Mouse (Mus musculus) cerebellum, adult 2 months (tissue): ENCODE data around the gene Gm17555. TPM values are rescaled to one million over a fixed set of nuclear protein-coding genes. Genes with fewer than 3 reads are reported as not detected.
A peak's percentile ranks its signal among the peaks of the same experiment; 100 is the strongest.

Source experiments
- DNase-seq, 2 experiments: peaks; one replicate each; pipeline ENCODE4 v3.0.0; 2021
- H3K27ac ChIP-seq: fragments of 200-500 bp; 2 replicates; pipeline ENCODE4 v1.5.1; 2012; ENCODE audit warnings: low read length, control low read depth, inconsistent platforms; ENCODE audit not compliant: insufficient read depth
- H3K27me3 ChIP-seq: fragments of 200-500 bp; 2 replicates; pipeline ENCODE4 v1.6.1; 2012; ENCODE audit warnings: inconsistent platforms, mild to moderate bottlenecking, low read length, moderate library complexity; ENCODE audit not compliant: control insufficient read depth, insufficient read depth
- H3K4me1 ChIP-seq: fragments of 200-500 bp; 2 replicates; pipeline ENCODE4 v1.6.1; 2011; ENCODE audit warnings: low read length; ENCODE audit not compliant: control insufficient read depth, insufficient read depth
- H3K4me3 ChIP-seq: fragments of 200-500 bp; replicated peaks from 2 replicates; pipeline ENCODE3; 2011; ENCODE audit warnings: mild to moderate bottlenecking, low read depth, low read length, control low read depth; ENCODE audit not compliant: insufficient read depth
- CTCF ChIP-seq: fragments of 200-500 bp; IDR thresholded peaks from 2 replicates; pipeline ENCODE4 v1.5.1; 2011; ENCODE audit warnings: low read depth, mild to moderate bottlenecking, control low read depth, low read length, moderate library complexity, borderline replicate concordance; ENCODE audit not compliant: insufficient read depth
- POLR2A ChIP-seq: fragments of 200-500 bp; IDR thresholded peaks from 2 replicates; pipeline ENCODE4 v1.6.1; 2011; ENCODE audit warnings: low read length, control low read depth, borderline replicate concordance; ENCODE audit not compliant: insufficient read depth
- WGBS: fragments of 180-500 bp; shearing (Covaris S2); methylation state at CpG from one replicate; pipeline ENCODE4 v1.1.7; 2018; 5-methylcytosine and 5-hydroxymethylcytosine counted together
- polyA plus RNA-seq: library from polyadenylated mRNA; depleted of rRNA; stranded (reverse); fragments of >200 nt; gene quantifications from 2 replicates; pipeline ENCODE4 v1.2.3, GENCODE M21; 2012

Gm17555 gene
- polyA plus RNA-seq, 1 experiment, result not detected

DNA sequence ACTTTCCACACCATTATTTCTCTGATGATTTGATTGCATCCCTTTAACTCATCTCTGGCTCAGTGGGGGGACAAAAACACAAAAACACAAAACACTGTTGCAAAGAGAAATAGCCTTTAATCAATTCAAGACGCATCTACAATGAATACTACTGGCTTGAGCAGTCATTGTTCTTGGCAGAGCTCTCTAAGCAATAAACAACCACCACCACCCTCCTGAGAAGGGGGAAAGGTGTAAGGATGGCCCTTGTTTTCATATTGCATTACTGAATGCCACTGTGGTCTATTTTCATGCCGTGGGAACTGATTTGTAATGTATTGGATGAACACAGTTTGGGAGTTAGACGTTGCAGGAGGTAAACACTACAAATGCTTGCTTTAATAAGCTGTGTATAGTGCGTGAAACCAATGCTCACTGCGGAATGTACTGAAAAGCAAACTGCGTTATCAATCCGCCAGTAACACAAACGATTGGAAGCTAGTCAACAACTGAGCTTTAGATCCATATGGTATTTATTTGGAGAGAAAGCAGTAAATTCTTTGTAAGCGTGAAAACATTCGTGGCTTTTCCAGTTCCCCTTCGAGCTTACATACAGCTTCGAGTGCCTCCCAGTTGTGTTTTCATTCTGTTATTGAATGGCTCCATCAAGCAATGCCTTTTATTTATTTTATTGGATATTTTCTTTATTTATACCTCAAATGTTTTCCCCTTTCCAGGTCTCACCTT is 19.1 kb upstream of the Gm17555 start:
- no peak for DNase-seq
- H3K4me3 ChIP-seq, result no peak overlapping the region
- H3K4me1 ChIP-seq, result no peaks in the 10 kb centered on the region
- TF ChIP-seq CTCF (no peak), POLR2A (no peak)
- H3K27me3 ChIP-seq, result no peaks in the 10 kb centered on the region
- 78% methylated on average over 12 of the region's 12 CpGs for WGBS
- no peak overlapping the region for H3K27ac ChIP-seq

DNA sequence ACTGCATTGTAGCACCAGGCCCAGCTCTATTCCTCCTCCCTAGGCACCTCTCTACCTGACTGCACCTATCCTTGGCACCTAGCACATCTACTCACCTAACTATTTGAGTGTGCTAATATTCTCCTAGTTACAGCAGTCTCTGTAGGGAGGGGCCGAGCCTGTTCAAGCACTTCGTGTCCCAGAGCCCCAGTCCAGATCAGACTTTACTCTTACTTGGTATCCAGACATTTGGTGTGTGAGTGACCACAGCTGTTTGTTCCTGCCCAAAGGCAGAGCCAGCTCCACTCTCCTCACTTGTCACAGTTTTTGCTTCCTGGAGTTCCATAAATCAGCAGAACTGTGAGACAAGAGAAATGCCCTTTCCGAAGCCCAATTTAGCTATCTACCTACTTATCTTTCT is 15.9 kb upstream of the Gm17555 start:
- TF ChIP-seq CTCF, result no peak
- no peak for TF ChIP-seq POLR2A
- DNase-seq, result no peak

DNA sequence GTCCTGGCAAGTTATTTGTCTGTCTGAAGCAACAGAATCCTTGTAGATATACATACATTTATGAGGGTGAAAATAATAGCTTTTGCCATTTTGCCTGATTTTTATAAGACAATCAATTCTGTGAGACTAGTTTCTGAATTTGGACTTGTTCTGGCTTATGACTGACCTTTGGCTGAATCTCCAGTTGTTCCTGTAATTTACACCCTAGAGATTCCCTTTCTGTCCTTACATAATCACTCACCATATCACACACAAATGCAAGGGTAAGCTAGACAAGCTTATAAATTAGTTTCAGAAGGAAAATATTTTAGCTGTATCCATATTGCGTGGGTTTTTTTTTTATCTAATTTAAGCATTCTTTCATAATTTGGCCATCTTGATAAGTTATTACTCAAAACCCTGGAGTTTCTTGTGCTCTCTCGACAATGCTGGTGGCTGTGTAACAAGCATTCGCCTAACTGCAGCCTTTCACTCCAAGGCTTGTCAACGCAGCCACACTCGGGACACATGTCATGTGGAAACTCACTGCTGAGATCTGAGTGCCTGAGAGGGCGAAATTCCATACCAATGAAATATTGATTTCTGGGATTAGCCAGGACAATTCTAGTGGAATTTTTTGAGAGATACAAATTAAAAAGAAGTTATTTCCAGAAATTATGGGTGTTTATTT is 3.8 kb upstream of the Gm17555 start:
- 79% methylated on average over 6 of the region's 6 CpGs for WGBS
- Histone ChIP-seq H3K27ac (no peak overlapping the region), H3K27me3 (no peaks in the 10 kb centered on the region), H3K4me1 (no peaks in the 10 kb centered on the region), H3K4me3 (no peak overlapping the region)
- DNase-seq, result no peak
- TF ChIP-seq POLR2A (no peak), CTCF (no peak)

More for the DNA sequence above, 15.9 kb upstream of the Gm17555 start:
- Histone ChIP-seq H3K27me3 (no peaks in the 10 kb centered on the region), H3K4me1 (no peaks in the 10 kb centered on the region), H3K4me3 (no peak overlapping the region), H3K27ac (no peak overlapping the region)
- 81% methylated on average over 3 of the region's 3 CpGs for WGBS

DNA sequence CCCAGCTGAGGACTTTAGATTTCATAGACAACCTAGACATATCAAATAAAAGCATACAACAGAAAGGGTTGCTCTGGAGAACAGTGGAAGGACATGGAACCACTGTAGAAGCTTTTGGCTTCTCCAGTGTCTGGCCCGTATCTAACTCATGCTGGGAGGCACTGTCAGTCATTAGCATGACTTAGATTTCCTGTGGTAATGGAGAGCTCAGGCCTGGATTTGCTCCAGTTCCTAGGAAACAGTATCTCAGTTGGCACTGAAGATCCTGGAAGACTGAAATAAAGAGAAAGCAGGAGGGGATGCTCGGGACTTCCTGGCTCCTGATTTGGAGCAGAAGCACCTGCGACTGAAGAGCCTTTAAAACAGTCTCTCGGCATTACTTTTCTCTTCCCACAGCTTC is 12.7 kb downstream of the Gm17555 start:
- WGBS, result 9% methylated on average over 4 of the region's 4 CpGs
- H3K4me3 ChIP-seq, result no peak overlapping the region
- DNase-seq, result peak in 1 of 2 experiments; percentile 5
- H3K27me3 ChIP-seq, result no peaks in the 10 kb centered on the region
- no peak overlapping the region for H3K27ac ChIP-seq
- TF ChIP-seq CTCF, result no peak
- TF ChIP-seq POLR2A, result no peak
- no peaks in the 10 kb centered on the region for H3K4me1 ChIP-seq

DNA sequence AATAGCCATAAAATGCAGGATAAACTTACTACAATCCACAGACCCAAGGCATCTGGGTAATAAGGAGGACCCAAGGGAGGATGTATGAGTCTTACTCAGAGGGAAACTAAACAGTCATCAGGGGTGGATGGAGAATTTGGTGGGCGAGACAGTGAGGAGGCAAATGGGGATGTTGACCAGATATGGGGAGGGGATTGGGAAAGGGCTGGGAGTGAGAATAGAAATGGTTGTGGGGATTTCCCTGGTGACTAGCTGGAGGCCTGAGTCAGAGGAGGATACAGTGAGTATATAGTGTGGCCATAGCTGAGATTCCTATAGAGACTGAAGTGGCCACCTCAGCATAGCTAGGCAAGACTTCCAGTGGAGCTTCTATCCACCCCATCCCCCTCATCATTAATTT is 16.8 kb downstream of the Gm17555 start:
- Histone ChIP-seq H3K27me3 (no peaks in the 10 kb centered on the region), H3K4me3 (no peak overlapping the region), H3K27ac (no peak overlapping the region), H3K4me1 (no peaks in the 10 kb centered on the region)
- 91% methylated on average over 1 of the region's 1 CpGs for WGBS
- DNase-seq, result no peak
- no peak for TF ChIP-seq CTCF
- TF ChIP-seq POLR2A, result no peak

DNA sequence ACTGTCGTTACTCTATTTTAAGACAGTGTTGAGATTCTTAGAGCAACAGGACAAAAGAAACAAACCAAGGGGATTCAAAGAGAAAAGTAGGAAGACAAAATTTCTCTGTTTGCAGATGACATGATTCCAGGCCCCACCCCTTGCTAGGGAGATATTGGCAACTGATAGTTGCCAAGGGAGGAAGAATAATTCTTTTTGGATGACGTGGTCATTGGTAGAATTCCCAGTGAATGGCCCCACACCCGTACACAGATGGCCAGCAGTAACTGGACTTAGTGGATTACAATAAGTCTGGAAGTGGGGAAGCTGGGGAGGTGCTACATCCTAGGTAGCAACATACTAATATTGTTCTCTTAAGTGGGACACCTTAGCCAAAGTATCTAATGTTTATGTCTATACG is 22.0 kb downstream of the Gm17555 start:
- no peak overlapping the region for H3K4me3 ChIP-seq
- no peaks in the 10 kb centered on the region for H3K4me1 ChIP-seq
- 58% methylated on average over 4 of the region's 4 CpGs for WGBS
- H3K27ac ChIP-seq, result no peak overlapping the region
- peak in 1 of 2 experiments; percentile 8 for DNase-seq
- no peaks in the 10 kb centered on the region for H3K27me3 ChIP-seq
- TF ChIP-seq POLR2A (no peak), CTCF (no peak)

GRCm38 (mm10) chr2:126245446-126245845 is 30.5 kb downstream of the Gm17555 start:
- H3K4me3 ChIP-seq, result no peak overlapping the region
- H3K4me1 ChIP-seq, result no peaks in the 10 kb centered on the region
- no peak overlapping the region for H3K27ac ChIP-seq
- TF ChIP-seq CTCF (no peak), POLR2A (no peak)
- DNase-seq, result no peak
- H3K27me3 ChIP-seq, result no peaks in the 10 kb centered on the region
- 41% methylated on average over 2 of the region's 2 CpGs for WGBS

DNA sequence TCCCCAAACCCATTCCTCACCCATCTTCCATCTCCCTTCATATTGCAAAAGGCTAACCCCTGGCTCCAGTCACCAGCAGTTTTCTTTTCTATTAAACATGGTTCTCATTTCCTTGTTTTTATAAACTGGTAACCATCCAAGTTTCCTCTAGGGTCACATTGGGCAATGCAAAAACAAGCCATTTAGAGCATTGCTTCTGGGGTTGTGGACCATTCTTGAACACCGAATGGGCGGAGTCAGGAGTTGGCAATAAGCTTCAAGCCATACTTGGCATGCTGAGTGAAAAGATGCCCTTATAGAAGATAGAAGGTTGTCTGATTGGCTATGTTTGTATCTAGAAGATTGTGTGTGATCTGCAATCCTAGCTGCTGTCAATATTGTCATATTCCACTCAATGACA is 33.6 kb downstream of the Gm17555 start:
- DNase-seq, result no peak
- Histone ChIP-seq H3K27me3 (no peaks in the 10 kb centered on the region), H3K4me3 (no peak overlapping the region), H3K27ac (no peak overlapping the region), H3K4me1 (no peaks in the 10 kb centered on the region)
- no peak for TF ChIP-seq POLR2A
- no peak for TF ChIP-seq CTCF
- WGBS, result 91% methylated on average over 2 of the region's 2 CpGs
